Mouse (Mus musculus): ENCODE results near the gene Ccdc144b. TPM values are rescaled to one million over a fixed set of nuclear protein-coding genes. Genes with fewer than 3 reads are reported as not detected.

The Ccdc144b gene
- not detected for polyA plus RNA-seq (2017; shearing (Covaris generic))

GRCm38 (mm10) chr3:36053447-36053846, at the start of gene Ccdc144b:
Ccdc144b (minus strand) TSS chr3:36053547.

GRCm38 (mm10) chr3:36065843-36066651, 12.7 kb upstream of the Ccdc144b start, which contains the start of gene Acad9:
Acad9 (plus strand) TSS chr3:36065979.

GRCm38 (mm10) chr3:36000275-36001239, 52.8 kb downstream of the Ccdc144b start, which contains the start of gene Mccc1:
Mccc1 (minus strand) TSS chr3:36000678.

Other genes starting within 250 kb of the Ccdc144b start
- 71.1 TPM for gene Dcun1d1, start 116.1 kb downstream of the Ccdc144b start, polyA plus RNA-seq (2017; shearing (Covaris generic))
- 27.0 TPM for gene Mccc1, start 52.9 kb downstream of the Ccdc144b start, polyA plus RNA-seq (2017; shearing (Covaris generic))
- 38.5 TPM for gene Acad9, start 12.4 kb upstream of the Ccdc144b start, polyA plus RNA-seq (2017; shearing (Covaris generic))
- 4.0 TPM for gene D3Ertd254e, start 97.5 kb upstream of the Ccdc144b start, polyA plus RNA-seq (2017; shearing (Covaris generic))
- not detected for gene Qrfpr, start 168.8 kb upstream of the Ccdc144b start, polyA plus RNA-seq (2017; shearing (Covaris generic))